Mouse (Mus musculus) midbrain, embryonic 14.5 days (tissue): ENCODE measurements around the gene Raver2. TPM values are rescaled to one million over a fixed set of nuclear protein-coding genes. Genes with fewer than 3 reads are reported as not detected.

ENCODE experiments used
- ATAC-seq: fragments of 200-750 bp; cut with Nextera tagmentation; 2 replicates; pipeline ENCODE4 v1.8.0; 2017; ENCODE audit warnings: moderate number of reproducible peaks, moderate library complexity; ENCODE audit not compliant: low FRiP score, low TSS enrichment
- DNase-seq: peaks from one replicate; pipeline ENCODE4 v3.0.0-alpha.2; 2015
- H3K27ac ChIP-seq: fragments of 300-500 bp; sonication (generic); replicated peaks from 2 replicates; pipeline ENCODE4 v1.5.1; 2014; ENCODE audit warnings: mild to moderate bottlenecking, low read depth, low read length, moderate library complexity
- H3K27me3 ChIP-seq: fragments of 300-500 bp; sonication (generic); 2 replicates; pipeline ENCODE4 v1.6.1; 2014; ENCODE audit warnings: low read length, control low read depth, mixed read lengths; ENCODE audit not compliant: control insufficient read depth, insufficient read depth
- H3K36me3 ChIP-seq: fragments of 300-500 bp; sonication (generic); 2 replicates; pipeline ENCODE4 v1.6.1; 2014; ENCODE audit warnings: low read length, control low read depth; ENCODE audit not compliant: control insufficient read depth, insufficient read depth
- H3K4me1 ChIP-seq: fragments of 300-500 bp; sonication (generic); 2 replicates; pipeline ENCODE4 v1.6.1; 2014; ENCODE audit warnings: mild to moderate bottlenecking, antibody characterized with exemption, low read length, control low read depth; ENCODE audit not compliant: control insufficient read depth, insufficient read depth
- H3K4me2 ChIP-seq: fragments of 300-500 bp; sonication (generic); 2 replicates; pipeline ENCODE4 v1.6.1; 2014; ENCODE audit warnings: mild to moderate bottlenecking, low read length, moderate library complexity
- H3K4me3 ChIP-seq: fragments of 300-500 bp; sonication (generic); replicated peaks from 2 replicates; pipeline ENCODE4 v1.5.1; 2014; ENCODE audit warnings: low read depth, low read length
- H3K9ac ChIP-seq: fragments of 300-500 bp; sonication (generic); replicated peaks from 2 replicates; pipeline ENCODE4 v1.6.1; 2014; ENCODE audit warnings: mild to moderate bottlenecking, low read length, moderate library complexity
- H3K9me3 ChIP-seq: fragments of 300-500 bp; sonication (generic); 2 replicates; pipeline ENCODE4 v1.6.1; 2016; ENCODE audit warnings: low read length, control low read depth, mixed read lengths; ENCODE audit not compliant: control insufficient read depth
- WGBS: fragments of 180-500 bp; shearing (Covaris S2); extraction: QIAGEN DNeasy Blood & Tissue Kit; methylation state at CpG from one replicate; pipeline ENCODE4 v1.1.7; 2014; 5-methylcytosine and 5-hydroxymethylcytosine counted together
- polyA plus RNA-seq: library from polyadenylated mRNA; unstranded; fragments of >200 nt; fragmentation: Nextera tagmentation; extraction: Ambion mirVana; gene quantifications from 2 replicates; pipeline ENCODE4 v1.2.1, GENCODE M21; 2014

Raver2 gene
- polyA plus RNA-seq, 1 experiment from 2014 or later = 5.8 TPM

DNA sequence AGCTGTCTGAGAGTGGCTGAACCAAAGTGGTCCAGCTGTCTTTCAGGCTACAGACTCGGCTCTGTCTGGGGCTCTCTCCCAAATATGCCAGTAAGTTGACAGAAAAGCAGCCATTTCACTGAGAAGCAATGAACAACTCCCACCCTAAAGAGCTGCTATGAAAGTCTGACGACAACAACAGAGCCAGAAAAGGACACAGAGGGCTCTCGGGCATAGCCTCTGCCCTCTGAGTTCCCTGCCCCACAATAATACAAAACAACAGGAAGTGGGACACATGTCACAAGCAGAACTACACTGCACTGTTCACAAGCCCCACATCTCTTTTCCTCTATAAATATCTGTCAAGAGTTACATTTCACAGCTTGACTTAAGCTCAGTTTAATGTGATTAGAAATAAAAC lies 116.4 kb downstream of the Raver2 start:
- Histone ChIP-seq H3K9me3 (no peaks in the 10 kb centered on the region), H3K4me3 (no peak overlapping the region), H3K4me1 (no peaks in the 10 kb centered on the region), H3K36me3 (peaks cover 13% of the 10 kb centered on the region), H3K27me3 (no peaks in the 10 kb centered on the region), H3K4me2 (no peak overlapping the region), H3K27ac (no peak overlapping the region), H3K9ac (no peak overlapping the region)
- WGBS = 71% methylated on average over 3 of the region's 3 CpGs
- DNase-seq (no peak), ATAC-seq (no peak)

GRCm38 (mm10) chr4:101186591-101186990 lies 117.8 kb downstream of the Raver2 start:
- Histone ChIP-seq H3K4me2 (no peak overlapping the region), H3K4me3 (no peak overlapping the region), H3K27me3 (no peaks in the 10 kb centered on the region), H3K27ac (no peak overlapping the region), H3K36me3 (peaks cover 13% of the 10 kb centered on the region), H3K9ac (no peak overlapping the region), H3K9me3 (no peaks in the 10 kb centered on the region), H3K4me1 (no peaks in the 10 kb centered on the region)
- no peak for DNase-seq
- 96% methylated on average over 5 of the region's 5 CpGs for WGBS
- ATAC-seq = no peak

- Histone ChIP-seq H3K9ac (no peak overlapping the region), H3K4me3 (no peak overlapping the region), H3K36me3 (peaks cover 13% of the 10 kb centered on the region), H3K4me2 (no peak overlapping the region), H3K4me1 (no peaks in the 10 kb centered on the region), H3K9me3 (no peaks in the 10 kb centered on the region), H3K27ac (no peak overlapping the region), H3K27me3 (no peaks in the 10 kb centered on the region)
- 86% methylated on average over 4 of the region's 4 CpGs for WGBS
- DNase-seq (no peak), ATAC-seq (no peak)
These were observed 118.6 kb downstream of the Raver2 start for GRCm38 (mm10) chr4:101187381-101187780.

GRCm38 (mm10) chr4:101192241-101192976 lies 123.6 kb downstream of the Raver2 start:
- DNase-seq (no peak), ATAC-seq (no peak)
- 93% methylated on average over 5 of the region's 5 CpGs for WGBS
- H3K27ac ChIP-seq = no peak overlapping the region
- H3K4me1 ChIP-seq = no peaks in the 10 kb centered on the region
- no peak overlapping the region for H3K4me3 ChIP-seq
- H3K9ac ChIP-seq = no peak overlapping the region
- no peaks in the 10 kb centered on the region for H3K9me3 ChIP-seq
- H3K36me3 ChIP-seq = 0 out of 2 replicates have a peak, but pooled peaks cover 4% of the 10 kb centered on the region
- H3K27me3 ChIP-seq = no peaks in the 10 kb centered on the region
- H3K4me2 ChIP-seq = no peak overlapping the region

GRCm38 (mm10) chr4:101194170-101194569 lies 125.4 kb downstream of the Raver2 start:
- Histone ChIP-seq H3K4me2 (no peak overlapping the region), H3K27me3 (no peaks in the 10 kb centered on the region), H3K9ac (no peak overlapping the region), H3K4me3 (no peak overlapping the region), H3K4me1 (no peaks in the 10 kb centered on the region), H3K9me3 (no peaks in the 10 kb centered on the region), H3K27ac (no peak overlapping the region), H3K36me3 (no peaks in the 10 kb centered on the region)
- WGBS = 88% methylated on average over 1 of the region's 1 CpGs
- DNase-seq = no peak
- no peak for ATAC-seq

DNA sequence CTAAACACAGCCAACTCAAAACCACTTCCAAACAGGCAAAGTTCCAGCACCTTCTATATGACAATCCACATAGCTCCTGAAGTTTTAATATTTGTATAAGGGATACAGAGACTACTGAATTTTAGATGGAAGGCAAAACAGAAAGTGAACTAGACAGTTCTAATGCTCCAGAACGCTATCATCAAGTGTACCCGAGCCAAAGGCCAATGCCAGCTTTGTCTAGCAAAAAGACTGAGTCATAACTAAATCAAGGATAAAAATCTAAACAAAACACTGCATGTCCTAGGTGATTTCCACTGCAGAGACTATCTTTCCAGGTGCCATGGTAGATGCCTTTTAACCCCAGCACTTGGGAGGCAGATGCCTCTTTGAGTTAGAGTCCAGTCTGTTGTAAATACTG lies 127.6 kb downstream of the Raver2 start:
- no peak overlapping the region for H3K27ac ChIP-seq
- no peaks in the 10 kb centered on the region for H3K9me3 ChIP-seq
- no peaks in the 10 kb centered on the region for H3K4me1 ChIP-seq
- no peaks in the 10 kb centered on the region for H3K36me3 ChIP-seq
- H3K27me3 ChIP-seq = no peaks in the 10 kb centered on the region
- no peak overlapping the region for H3K9ac ChIP-seq
- H3K4me3 ChIP-seq = no peak overlapping the region
- H3K4me2 ChIP-seq = no peak overlapping the region
- WGBS = 94% methylated on average over 2 of the region's 2 CpGs
- ATAC-seq (no peak), DNase-seq (no peak)

DNA sequence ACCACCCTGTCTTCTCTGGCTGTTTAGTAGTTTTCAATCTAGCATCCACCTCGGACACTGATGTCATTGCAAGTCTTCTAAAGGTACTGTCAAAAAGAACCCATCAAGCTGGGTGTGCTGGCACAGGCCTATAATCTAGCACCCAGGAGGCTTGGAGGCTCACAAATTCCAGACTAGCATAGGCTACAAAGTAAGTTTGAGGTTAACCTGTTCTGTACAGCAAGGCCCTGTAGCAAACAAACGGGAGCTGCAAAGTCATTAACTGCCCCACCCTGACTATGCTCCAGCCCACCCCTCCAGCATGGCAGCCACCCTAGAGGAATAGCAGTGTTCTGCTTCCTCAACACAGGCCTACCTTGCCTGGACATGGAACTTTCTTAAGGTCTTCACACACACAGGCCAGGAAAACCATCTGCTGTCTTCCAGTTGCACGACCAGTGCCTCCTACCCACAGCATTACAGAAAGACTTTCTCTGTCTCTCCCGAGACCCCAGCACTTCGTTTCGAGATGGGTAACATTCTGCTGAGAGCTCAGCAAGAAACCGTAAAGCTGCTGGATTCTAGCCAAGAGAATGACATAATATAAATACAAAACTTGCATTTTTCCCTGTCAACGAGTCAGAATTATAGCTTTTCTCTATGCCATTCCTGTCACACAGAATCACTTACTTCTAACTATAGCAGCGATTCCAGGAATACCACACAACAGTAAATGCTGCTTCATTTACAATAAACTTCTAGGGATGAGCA lies 128.8 kb downstream of the Raver2 start:
- Histone ChIP-seq H3K36me3 (no peaks in the 10 kb centered on the region), H3K9me3 (no peaks in the 10 kb centered on the region), H3K4me2 (no peak overlapping the region), H3K27me3 (no peaks in the 10 kb centered on the region), H3K4me1 (no peaks in the 10 kb centered on the region), H3K27ac (no peak overlapping the region), H3K9ac (no peak overlapping the region), H3K4me3 (no peak overlapping the region)
- 81% methylated on average over 9 of the region's 9 CpGs for WGBS
- DNase-seq = no peak
- ATAC-seq = no peak

GRCm38 (mm10) chr4:101198333-101198732 lies 129.6 kb downstream of the Raver2 start:
- DNase-seq (peak; percentile 12), ATAC-seq (no peak; the same call in 1 of the 2 replicates)
- 82% methylated on average over 2 of the region's 2 CpGs for WGBS

More at GRCm38 (mm10) chr4:101198333-101198732, 129.6 kb downstream of the Raver2 start:
- Histone ChIP-seq H3K4me3 (no peak overlapping the region), H3K4me2 (no peak overlapping the region), H3K36me3 (no peaks in the 10 kb centered on the region), H3K27me3 (no peaks in the 10 kb centered on the region), H3K27ac (no peak overlapping the region), H3K4me1 (no peaks in the 10 kb centered on the region), H3K9ac (no peak overlapping the region), H3K9me3 (no peaks in the 10 kb centered on the region)
